Mouse (Mus musculus) lung, postnatal 0 days (tissue): ENCODE data around the gene Exoc7. TPM values are rescaled to one million over a fixed set of nuclear protein-coding genes. Genes with fewer than 3 reads are reported as not detected.

Source experiments
- ATAC-seq: fragments of 200-750 bp; cut with Nextera tagmentation; 2 replicates; pipeline ENCODE4 v1.8.0; 2017; ENCODE audit warnings: moderate library complexity
- DNase-seq: peaks from one replicate; pipeline ENCODE4 v3.0.0-alpha.2; 2016; ENCODE audit warnings: low spot score
- H3K27ac ChIP-seq: fragments of 300-500 bp; sonication (generic); 2 replicates; pipeline ENCODE4 v1.5.1; 2014; ENCODE audit warnings: antibody characterized with exemption, mild to moderate bottlenecking, low read length, mixed read lengths
- H3K27me3 ChIP-seq: fragments of 300-500 bp; sonication (generic); replicated peaks from 2 replicates; pipeline ENCODE4 v1.6.1; 2014; ENCODE audit warnings: low read length, mixed read lengths; ENCODE audit not compliant: insufficient read depth
- H3K36me3 ChIP-seq: fragments of 300-500 bp; sonication (generic); 2 replicates; pipeline ENCODE4 v1.6.1; 2014; ENCODE audit warnings: low read length, mixed read lengths; ENCODE audit not compliant: insufficient read depth
- H3K4me1 ChIP-seq: fragments of 300-500 bp; sonication (generic); 2 replicates; pipeline ENCODE4 v1.6.1; 2014; ENCODE audit warnings: antibody characterized with exemption, low read depth, low read length, mixed read lengths; ENCODE audit not compliant: insufficient read depth
- H3K4me2 ChIP-seq: fragments of 300-500 bp; sonication (generic); replicated peaks from 2 replicates; pipeline ENCODE4 v1.6.1; 2014; ENCODE audit warnings: low read depth, mild to moderate bottlenecking, low read length, moderate library complexity, mixed read lengths
- H3K4me3 ChIP-seq: fragments of 300-500 bp; sonication (generic); 2 replicates; pipeline ENCODE4 v1.5.1; 2014; ENCODE audit warnings: low read depth, low read length
- H3K9ac ChIP-seq: fragments of 300-500 bp; sonication (generic); replicated peaks from 2 replicates; pipeline ENCODE4 v1.6.1; 2014; ENCODE audit warnings: low read depth, mild to moderate bottlenecking
- H3K9me3 ChIP-seq: fragments of 300-500 bp; sonication (generic); 2 replicates; pipeline ENCODE4 v1.6.1; 2016; ENCODE audit warnings: low read length, mixed read lengths
- CTCF ChIP-seq: IDR thresholded peaks from 2 replicates; pipeline ENCODE4 v1.5.1; 2016; ENCODE audit warnings: antibody characterized with exemption, mild to moderate bottlenecking
- EP300 ChIP-seq: IDR thresholded peaks from 2 replicates; pipeline ENCODE4 v1.6.1; 2016; ENCODE audit warnings: antibody characterized with exemption, mild to moderate bottlenecking, control low read depth
- WGBS: fragments of 180-500 bp; shearing (Covaris S2); extraction: QIAGEN DNeasy Blood & Tissue Kit; methylation state at CpG from one replicate; pipeline ENCODE4 v1.1.7; 2014; 5-methylcytosine and 5-hydroxymethylcytosine counted together
- polyA plus RNA-seq: library from polyadenylated mRNA; unstranded; fragments of >200 nt; fragmentation: Nextera tagmentation; extraction: Ambion mirVana; gene quantifications from 2 replicates; pipeline ENCODE4 v1.2.1, GENCODE M21; 2015

Gene Exoc7
- polyA plus RNA-seq: 41.3 and 41.9 TPM in 2 replicates

DNA sequence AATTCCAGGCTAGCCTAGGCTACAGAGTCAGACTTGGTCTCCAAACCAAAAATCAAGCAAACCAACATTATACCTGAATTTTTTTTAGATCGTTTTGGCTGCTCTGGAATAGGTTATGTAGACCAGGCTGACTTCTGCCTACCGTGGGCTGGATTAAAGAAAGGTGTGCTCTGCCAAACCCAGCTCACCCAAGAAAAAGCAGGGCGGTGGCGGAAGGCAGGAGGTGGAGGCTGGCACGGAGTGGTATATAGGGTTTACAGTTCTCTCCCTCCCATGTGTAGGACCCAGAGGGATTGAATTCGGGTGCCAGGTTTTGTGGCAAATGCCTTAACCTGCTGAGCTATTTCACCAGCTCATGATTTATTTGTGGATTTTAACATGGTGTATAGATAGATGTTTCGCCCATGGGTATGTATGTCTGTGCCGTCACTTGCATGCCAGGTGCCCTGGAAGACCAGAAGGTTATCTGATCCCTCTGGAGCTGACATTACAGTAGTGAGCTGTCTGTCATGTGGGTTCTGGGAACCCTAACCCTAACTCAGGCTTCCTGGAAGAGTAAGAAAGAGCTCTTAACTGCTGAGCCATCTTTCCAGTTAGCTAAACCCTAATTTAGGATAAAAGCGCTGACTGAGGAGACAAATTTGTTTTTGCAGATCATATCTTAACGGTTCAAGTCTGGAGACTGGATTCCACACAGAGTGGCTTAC is at the start of gene Exoc7:
Exoc7 (minus strand) TSS at position 215 of the 707 bp plus-strand sequence.
- Histone ChIP-seq H3K27ac (no peak within 1 kb of the TSS), H3K27me3 (no peaks in the 10 kb centered on the region), H3K4me2 (peak within 1 kb of the TSS; percentile 83), H3K4me1 (0 out of 2 replicates have a peak, but pooled peaks cover 8% of the 10 kb centered on the region), H3K4me3 (peak within 1 kb of the TSS; percentile 66), H3K36me3 (0 out of 2 replicates have a peak, but pooled peaks cover 10% of the 10 kb centered on the region), H3K9me3 (no peaks in the 10 kb centered on the region), H3K9ac (peak within 1 kb of the TSS; percentile 63)
- TF ChIP-seq EP300 (no peak), CTCF (no peak)
- DNase-seq (no peak), ATAC-seq (no peak)
- WGBS: 81% methylated on average over 10 of the region's 10 CpGs

DNA sequence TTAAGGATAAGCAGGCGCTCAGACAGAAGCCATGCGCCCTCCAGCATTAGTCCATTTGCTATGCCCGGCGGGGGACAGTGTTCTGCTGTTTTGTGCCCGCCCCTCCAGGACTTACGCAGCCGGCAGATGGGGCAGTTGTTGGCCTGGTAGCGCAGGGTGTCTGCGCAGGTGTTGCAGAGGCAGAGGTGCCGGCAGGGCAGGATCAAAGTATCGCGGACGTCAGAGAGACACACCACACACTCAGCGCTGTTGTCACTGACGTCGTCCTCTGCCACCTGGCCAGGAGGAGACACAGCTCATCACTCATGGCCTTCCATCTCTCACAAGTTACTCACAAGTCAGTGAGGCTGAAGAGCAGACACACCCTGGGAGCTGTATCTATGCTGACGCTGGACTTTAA is 47.5 kb upstream of the Exoc7 start:
- H3K4me2 ChIP-seq: no peak overlapping the region
- TF ChIP-seq EP300 (no peak), CTCF (no peak)
- no peaks in the 10 kb centered on the region for H3K27me3 ChIP-seq
- H3K9ac ChIP-seq: no peak overlapping the region
- no peaks in the 10 kb centered on the region for H3K9me3 ChIP-seq
- no peaks in the 10 kb centered on the region for H3K36me3 ChIP-seq
- H3K4me3 ChIP-seq: no peak overlapping the region
- no peak overlapping the region for H3K27ac ChIP-seq
- DNase-seq: no peak
- ATAC-seq: no peak
- no peaks in the 10 kb centered on the region for H3K4me1 ChIP-seq
- 46% methylated on average over 17 of the region's 17 CpGs for WGBS

DNA sequence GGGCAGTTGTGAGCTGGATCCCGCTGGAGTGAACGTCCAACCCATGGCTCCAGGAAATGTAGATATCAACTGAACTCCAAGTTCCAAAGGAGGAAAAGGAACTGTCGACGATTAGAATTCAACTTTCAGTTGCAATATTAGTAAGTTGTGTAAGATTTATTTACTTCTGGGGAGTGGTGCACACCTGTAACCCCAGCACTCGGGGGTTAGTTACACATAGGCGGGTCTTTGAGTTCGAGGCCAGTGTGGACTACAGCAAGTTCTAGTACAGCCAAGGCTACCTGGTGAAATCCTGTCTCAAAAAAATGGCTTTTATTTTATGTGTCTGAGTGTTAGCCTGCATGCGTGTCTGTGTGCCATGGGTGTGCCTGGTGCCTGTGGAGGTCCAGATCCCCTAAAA is 46.5 kb upstream of the Exoc7 start:
- TF ChIP-seq CTCF (no peak), EP300 (no peak)
- H3K9me3 ChIP-seq: no peaks in the 10 kb centered on the region
- ATAC-seq (no peak), DNase-seq (no peak)
- no peak overlapping the region for H3K9ac ChIP-seq
- H3K4me2 ChIP-seq: no peak overlapping the region
- 73% methylated on average over 8 of the region's 8 CpGs for WGBS
- no peaks in the 10 kb centered on the region for H3K4me1 ChIP-seq
- no peaks in the 10 kb centered on the region for H3K27me3 ChIP-seq
- no peak overlapping the region for H3K27ac ChIP-seq
- H3K36me3 ChIP-seq: no peaks in the 10 kb centered on the region
- no peak overlapping the region for H3K4me3 ChIP-seq

DNA sequence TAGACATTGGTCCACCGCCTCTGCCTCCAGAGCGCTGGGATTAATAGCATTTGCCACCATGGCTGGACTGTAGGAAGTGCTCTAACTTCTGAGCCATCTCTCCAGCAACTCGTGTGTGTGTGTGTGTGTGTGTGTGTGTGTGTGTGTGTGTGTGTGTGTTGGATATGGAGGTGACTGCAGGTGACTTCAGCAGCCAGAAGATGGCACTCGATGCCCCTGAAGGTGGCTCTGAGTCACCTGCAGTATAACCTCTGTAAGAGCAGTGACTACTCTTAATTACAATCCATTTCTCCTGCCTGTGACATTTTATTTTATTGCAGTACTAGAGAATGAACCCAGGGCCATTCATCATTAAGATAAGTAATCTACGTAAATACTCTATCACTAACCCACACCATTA is 44.3 kb upstream of the Exoc7 start:
- Histone ChIP-seq H3K36me3 (no peaks in the 10 kb centered on the region), H3K4me1 (no peaks in the 10 kb centered on the region)

DNA sequence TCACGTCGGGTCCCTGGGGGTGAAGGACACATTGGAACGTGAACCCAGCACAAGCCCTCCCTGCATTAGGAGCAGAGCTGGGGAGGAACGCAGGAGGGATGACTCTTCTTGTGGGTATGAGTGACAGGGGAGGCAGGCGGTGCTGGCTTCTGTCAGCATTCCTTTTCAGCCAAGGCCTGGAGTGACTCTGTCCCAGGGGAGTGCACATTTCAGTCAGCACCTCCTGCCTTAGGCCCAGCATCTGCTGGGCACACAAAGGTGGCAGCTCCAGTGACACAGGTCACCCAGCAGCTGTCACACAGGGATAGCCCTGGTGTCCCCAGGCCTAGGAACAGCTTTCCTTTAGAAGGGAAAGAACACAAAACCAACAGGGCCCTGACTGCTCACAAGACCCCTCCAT is 40.9 kb upstream of the Exoc7 start:
- H3K27me3 ChIP-seq: no peaks in the 10 kb centered on the region
- H3K9me3 ChIP-seq: no peaks in the 10 kb centered on the region
- no peak overlapping the region for H3K9ac ChIP-seq
- H3K4me2 ChIP-seq: no peak overlapping the region
- no peaks in the 10 kb centered on the region for H3K36me3 ChIP-seq
- H3K4me3 ChIP-seq: no peak overlapping the region
- DNase-seq (no peak), ATAC-seq (no peak)
- H3K4me1 ChIP-seq: no peaks in the 10 kb centered on the region
- H3K27ac ChIP-seq: no peak overlapping the region
- TF ChIP-seq CTCF (no peak), EP300 (no peak)
- WGBS: 64% methylated on average over 5 of the region's 5 CpGs

More for the DNA sequence above, 44.3 kb upstream of the Exoc7 start:
- no peak for ATAC-seq
- no peak overlapping the region for H3K4me3 ChIP-seq
- 80% methylated on average over 5 of the region's 5 CpGs for WGBS
- no peak overlapping the region for H3K4me2 ChIP-seq
- H3K27ac ChIP-seq: no peak overlapping the region
- no peak overlapping the region for H3K9ac ChIP-seq
- H3K27me3 ChIP-seq: no peaks in the 10 kb centered on the region
- no peak for DNase-seq
- TF ChIP-seq EP300: no peak
- no peak for TF ChIP-seq CTCF
- H3K9me3 ChIP-seq: no peaks in the 10 kb centered on the region

DNA sequence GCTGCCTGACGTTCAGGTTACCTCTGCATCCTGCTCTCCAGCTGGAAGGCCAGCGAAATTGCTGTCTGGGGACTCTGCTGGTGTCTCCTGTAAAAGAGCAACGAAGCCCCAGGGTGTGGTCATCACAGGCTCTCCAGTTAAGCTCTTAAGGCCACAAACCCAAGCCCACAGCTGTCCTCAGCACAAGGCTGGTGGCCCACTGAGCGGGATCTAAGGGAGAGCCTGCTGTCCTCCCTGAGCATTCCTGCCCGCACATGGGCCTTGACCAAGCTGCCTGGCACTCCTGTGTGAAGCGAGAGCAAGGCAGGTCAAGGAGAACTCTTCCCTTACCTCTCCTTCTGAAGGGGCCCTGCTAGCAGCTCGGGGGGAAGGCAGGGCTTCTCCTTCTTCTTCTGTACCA is 40.0 kb upstream of the Exoc7 start:
- TF ChIP-seq CTCF (no peak), EP300 (no peak)
- Histone ChIP-seq H3K9ac (no peak overlapping the region), H3K9me3 (no peaks in the 10 kb centered on the region), H3K4me3 (no peak overlapping the region), H3K27ac (no peak overlapping the region), H3K4me1 (no peaks in the 10 kb centered on the region), H3K36me3 (no peaks in the 10 kb centered on the region), H3K4me2 (no peak overlapping the region), H3K27me3 (no peaks in the 10 kb centered on the region)
- no peak for DNase-seq
- ATAC-seq: no peak
- 77% methylated on average over 7 of the region's 7 CpGs for WGBS
